Mouse (Mus musculus) forebrain, embryonic 10.5 days (tissue): ENCODE measurements around the gene Vars. TPM values are rescaled to one million over a fixed set of nuclear protein-coding genes. Genes with fewer than 3 reads are reported as not detected.
"Not testable (repeated sequence)": the region's sequence is repeated elsewhere in the genome, so short reads cannot be mapped to it uniquely, and the experiment has no call there.

Experiments used
- DNase-seq: peaks from one replicate; pipeline ENCODE4 v3.0.0-alpha.2; 2017; ENCODE audit warnings: low spot score; ENCODE audit errors: extremely low spot score
- H3K27ac ChIP-seq: fragments of 300-500 bp; sonication (generic); 2 replicates; pipeline ENCODE4 v1.5.1; 2016; ENCODE audit warnings: mild to moderate bottlenecking
- H3K27me3 ChIP-seq: fragments of 300-500 bp; sonication (generic); 2 replicates; pipeline ENCODE4 v1.6.1; 2016; ENCODE audit warnings: mild to moderate bottlenecking; ENCODE audit not compliant: poor library complexity, severe bottlenecking
- H3K36me3 ChIP-seq: fragments of 300-500 bp; sonication (generic); replicated peaks from 2 replicates; pipeline ENCODE4 v1.6.1; 2016; ENCODE audit warnings: mild to moderate bottlenecking, moderate library complexity
- H3K4me1 ChIP-seq: fragments of 300-500 bp; sonication (generic); 2 replicates; pipeline ENCODE4 v1.6.1; 2016
- H3K4me3 ChIP-seq: fragments of 300-500 bp; sonication (generic); 2 replicates; pipeline ENCODE4 v1.5.1; 2016; ENCODE audit warnings: mild to moderate bottlenecking, moderate library complexity
- H3K9me3 ChIP-seq: fragments of 300-500 bp; sonication (generic); 2 replicates; pipeline ENCODE4 v1.6.1; 2016; ENCODE audit warnings: mild to moderate bottlenecking, moderate library complexity
- WGBS: fragments of 180-500 bp; shearing (Covaris S2); methylation state at CpG from one replicate; pipeline ENCODE4 v1.1.7; 2016; 5-methylcytosine and 5-hydroxymethylcytosine counted together
- polyA plus RNA-seq: library from polyadenylated mRNA; unstranded; fragments of >200 nt; fragmentation: Nextera tagmentation; extraction: Ambion mirVana; gene quantifications from 2 replicates; pipeline ENCODE4 v1.2.1, GENCODE M21; 2016

Gene Vars
- 229 and 234 TPM in 2 replicates for polyA plus RNA-seq

- peaks cover 67% of the 10 kb centered on the region for H3K4me1 ChIP-seq
- H3K27ac ChIP-seq = peak within 1 kb of the TSS; percentile 94
- peaks cover 69% of the 10 kb centered on the region for H3K36me3 ChIP-seq
- under 1% methylated on average over 80 of the region's 83 CpGs for WGBS
- 0 out of 2 replicates have a peak, but pooled peaks cover 1% of the 10 kb centered on the region for H3K9me3 ChIP-seq
- peak within 1 kb of the TSS; percentile 74 for H3K4me3 ChIP-seq
- peak; percentile 95 for DNase-seq
- H3K27me3 ChIP-seq = no peaks in the 10 kb centered on the region
Measured at GRCm38 (mm10) chr17:35000717-35001451, at the start of gene Vars. TSS of gene Vars (plus strand) at chr17:35000987.

- peaks cover 11% of the 10 kb centered on the region for H3K4me1 ChIP-seq
- peak overlapping the region; percentile 97 for H3K27ac ChIP-seq
- peak overlapping the region; percentile 98 for H3K4me3 ChIP-seq
- H3K36me3 ChIP-seq = peaks cover 27% of the 10 kb centered on the region
- WGBS = under 1% methylated on average over 29 of the region's 29 CpGs
- peak; percentile 23 for DNase-seq
- peaks cover 23% of the 10 kb centered on the region for H3K27me3 ChIP-seq
- H3K9me3 ChIP-seq = no peaks in the 10 kb centered on the region
Measured at GRCm38 (mm10) chr17:34951636-34952377, 49.0 kb upstream of the Vars start.

GRCm38 (mm10) chr17:34952378-34953040 lies 48.3 kb upstream of the Vars start:
- WGBS = under 1% methylated on average over 23 of the region's 23 CpGs
- peaks cover 27% of the 10 kb centered on the region for H3K36me3 ChIP-seq

GRCm38 (mm10) chr17:34953258-34953657 lies 47.5 kb upstream of the Vars start:
- H3K27ac ChIP-seq = peak overlapping the region; percentile 97
- no peak for DNase-seq
- H3K36me3 ChIP-seq = peaks cover 27% of the 10 kb centered on the region
- 91% methylated on average over 3 of the region's 3 CpGs for WGBS
- peaks cover 11% of the 10 kb centered on the region for H3K4me1 ChIP-seq
- no peaks in the 10 kb centered on the region for H3K9me3 ChIP-seq
- H3K4me3 ChIP-seq = peak overlapping the region; percentile 98; the same call in 1 of the 2 replicates
- peaks cover 34% of the 10 kb centered on the region for H3K27me3 ChIP-seq

More at GRCm38 (mm10) chr17:34952378-34953040, 48.3 kb upstream of the Vars start:
- peak overlapping the region; percentile 98 for H3K4me3 ChIP-seq
- peaks cover 11% of the 10 kb centered on the region for H3K4me1 ChIP-seq
- peak; percentile 88 for DNase-seq
- H3K9me3 ChIP-seq = no peaks in the 10 kb centered on the region
- H3K27ac ChIP-seq = peak overlapping the region; percentile 97
- peaks cover 30% of the 10 kb centered on the region for H3K27me3 ChIP-seq

GRCm38 (mm10) chr17:34953904-34954303 lies 46.9 kb upstream of the Vars start:
- peaks cover 34% of the 10 kb centered on the region for H3K27me3 ChIP-seq
- H3K9me3 ChIP-seq = no peaks in the 10 kb centered on the region
- H3K27ac ChIP-seq = no peak overlapping the region
- H3K4me1 ChIP-seq = peaks cover 11% of the 10 kb centered on the region
- 94% methylated on average over 4 of the region's 4 CpGs for WGBS
- no peak overlapping the region for H3K4me3 ChIP-seq
- DNase-seq = no peak
- peaks cover 27% of the 10 kb centered on the region for H3K36me3 ChIP-seq

- WGBS = 64% methylated on average over 4 of the region's 4 CpGs
- Histone ChIP-seq H3K4me3 (no peak overlapping the region), H3K27me3 (peaks cover 34% of the 10 kb centered on the region), H3K36me3 (peaks cover 21% of the 10 kb centered on the region), H3K4me1 (peaks cover 16% of the 10 kb centered on the region), H3K9me3 (no peaks in the 10 kb centered on the region), H3K27ac (no peak overlapping the region)
- DNase-seq = no peak
Measured at GRCm38 (mm10) chr17:34954831-34955230, 46.0 kb upstream of the Vars start.

- no peak overlapping the region for H3K4me3 ChIP-seq
- no peaks in the 10 kb centered on the region for H3K9me3 ChIP-seq
- H3K27me3 ChIP-seq = peaks cover 42% of the 10 kb centered on the region
- peaks cover 11% of the 10 kb centered on the region for H3K36me3 ChIP-seq
- DNase-seq = no peak
- WGBS = 84% methylated on average over 3 of the region's 3 CpGs
- no peak overlapping the region for H3K27ac ChIP-seq
- peaks cover 15% of the 10 kb centered on the region for H3K4me1 ChIP-seq
Measured at GRCm38 (mm10) chr17:34955884-34956283, 44.9 kb upstream of the Vars start.

GRCm38 (mm10) chr17:34956340-34956739 lies 44.4 kb upstream of the Vars start:
- H3K36me3 ChIP-seq = peaks cover 6% of the 10 kb centered on the region
- no peak for DNase-seq
- 51% methylated on average over 1 of the region's 1 CpGs for WGBS
- H3K4me1 ChIP-seq = peaks cover 12% of the 10 kb centered on the region
- H3K27me3 ChIP-seq = peaks cover 47% of the 10 kb centered on the region
- no peaks in the 10 kb centered on the region for H3K9me3 ChIP-seq
- H3K4me3 ChIP-seq = no peak overlapping the region
- no peak overlapping the region for H3K27ac ChIP-seq

GRCm38 (mm10) chr17:34957291-34957690 lies 43.5 kb upstream of the Vars start:
- 28% methylated on average over 39 of the region's 40 CpGs for WGBS
- H3K4me3 ChIP-seq, DNase-seq, H3K27ac ChIP-seq, H3K36me3 ChIP-seq, H3K9me3 ChIP-seq: not testable (repeated sequence)
- H3K27me3 ChIP-seq = peaks cover 56% of the 10 kb centered on the region
- peaks cover 12% of the 10 kb centered on the region for H3K4me1 ChIP-seq

- Histone ChIP-seq H3K4me1 (peaks cover 12% of the 10 kb centered on the region), H3K27me3 (peaks cover 63% of the 10 kb centered on the region)
- H3K9me3 ChIP-seq, H3K36me3 ChIP-seq, DNase-seq, H3K27ac ChIP-seq, H3K4me3 ChIP-seq: not testable (repeated sequence)
- 36% methylated on average over 26 of the region's 40 CpGs for WGBS
Measured at GRCm38 (mm10) chr17:34957966-34958365, 42.8 kb upstream of the Vars start.

GRCm38 (mm10) chr17:34958734-34959129 lies 42.1 kb upstream of the Vars start:
- H3K4me3 ChIP-seq = peak overlapping the region; percentile 62
- under 1% methylated on average over 35 of the region's 47 CpGs for whole genome bisulfite sequencing
- H3K4me1 ChIP-seq = peaks cover 12% of the 10 kb centered on the region
- not testable (repeated sequence) for H3K36me3 ChIP-seq, H3K9me3 ChIP-seq, DNase-seq
- H3K27me3 ChIP-seq = peaks cover 63% of the 10 kb centered on the region
- H3K27ac ChIP-seq = 0 out of 2 replicates have a peak overlapping the region, but pooled peaks have one; percentile 92

GRCm38 (mm10) chr17:34959130-34959778 lies 41.5 kb upstream of the Vars start, which contains the start of gene Hspa1b:
TSS of gene Hspa1b (minus strand) at chr17:34959238.
- H3K27me3 ChIP-seq = peaks cover 66% of the 10 kb centered on the region
- DNase-seq = peak; percentile 80

More at GRCm38 (mm10) chr17:34959130-34959778, 41.5 kb upstream of the Vars start, which contains the start of gene Hspa1b:
- under 1% methylated on average over 32 of the region's 32 CpGs for WGBS
- not testable (repeated sequence) for H3K36me3 ChIP-seq, H3K9me3 ChIP-seq
- Histone ChIP-seq H3K4me1 (peaks cover 12% of the 10 kb centered on the region), H3K4me3 (peak within 1 kb of the TSS; percentile 62), H3K27ac (peak within 1 kb of the TSS; percentile 92)
